7 mouse cellular contexts compared by ENCODE assay signal in the genomic region with DNA sequence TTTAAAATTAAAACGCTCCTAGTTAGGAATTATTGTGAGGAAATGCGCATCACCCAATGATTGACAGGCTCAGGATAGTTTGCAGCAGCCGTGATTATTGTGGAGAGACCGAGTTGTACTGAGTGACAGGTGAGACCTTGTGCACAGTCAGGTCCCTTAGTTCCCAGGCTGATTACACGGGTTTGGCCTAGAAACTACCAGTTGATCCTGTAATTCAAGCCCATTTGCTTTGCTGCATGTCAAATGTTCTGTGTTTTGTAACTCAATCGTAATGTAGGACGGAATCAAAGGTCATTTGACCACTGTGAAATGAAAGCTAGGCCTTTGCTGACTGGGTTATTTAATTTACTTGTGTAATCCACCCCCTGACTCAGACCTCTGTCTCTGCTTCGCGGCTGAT. TPM values are rescaled to one million over a fixed set of nuclear protein-coding genes. Genes with fewer than 3 reads are reported as not detected.
DNase-seq lines count a peak whose midpoint lies in the region; ATAC-seq lines count a peak whose summit lies in the region.

No protein-coding gene starts in this region.

- peak overlapping the region; percentile 58 for H3K9ac ChIP-seq in limb, embryonic 12.5 days (replicated peaks)

- ATAC-seq in granulocyte monocyte progenitor cell, adult 5-6 weeks (replicated peaks; ENCODE audit: poor library complexity, severe bottlenecking): peak; percentile 25
- ATAC-seq in limb, embryonic 12.5 days (ENCODE audit: insufficient number of reproducible peaks, insufficient read depth, low FRiP score, low TSS enrichment, low read depth): peak; percentile 61; the same call in 1 of the 2 replicates

- peak overlapping the region; percentile 73 for H3K4me3 ChIP-seq in brown adipose tissue, adult 24 weeks (ENCODE audit: insufficient read depth, low read depth, low read length)
- H3K4me3 ChIP-seq in limb, embryonic 12.5 days (replicated peaks): peak overlapping the region; percentile 66

- H3K27ac ChIP-seq in brown adipose tissue, adult 24 weeks (replicated peaks; ENCODE audit: low read depth, low read length): peak overlapping the region; percentile 84
- no peak overlapping the region for H3K27ac ChIP-seq in limb, embryonic 12.5 days

- H3K9me3 ChIP-seq in limb, embryonic 12.5 days: no peaks in the 10 kb centered on the region

- H3K4me1 ChIP-seq in brown adipose tissue, adult 24 weeks (ENCODE audit: control insufficient read depth, insufficient read depth, insufficient read length, low read length): peaks cover 2% of the 10 kb centered on the region; the same call in 1 of the 2 replicates
- peaks cover 8% of the 10 kb centered on the region for H3K4me1 ChIP-seq in limb, embryonic 12.5 days (replicated peaks)

- H3K4me2 ChIP-seq in limb, embryonic 12.5 days: peak overlapping the region; percentile 80

- peaks cover 17% of the 10 kb centered on the region; the same call in 1 of the 2 replicates for H3K36me3 ChIP-seq in limb, embryonic 12.5 days

- no peaks in the 10 kb centered on the region for H3K27me3 ChIP-seq in limb, embryonic 12.5 days

- WGBS in limb, embryonic 12.5 days: 31% methylated on average over 9 of the region's 9 CpGs

- peak; percentile 11 for DNase-seq in thymus, postnatal 0 days (ENCODE audit: low spot score)
- no peak for DNase-seq in thymus, postnatal 10 days (ENCODE audit: low spot score in 2 of 2)
- peak; percentile 21 for DNase-seq in neural tube, embryonic 10.5 days (ENCODE audit: extremely low spot score, low spot score)
- DNase-seq in spleen, postnatal 14 days (ENCODE audit: low spot score in 2 of 2): no peak

RNA-seq across cellular contexts. Expression of gene Mocs2, which starts 0.5 kb away (rescaled TPM):
- polyA plus RNA-seq in thymus, postnatal 0 days (2015; fragmentation: Nextera tagmentation; extraction: Ambion mirVana): 85.4 and 88.7 TPM in 2 replicates
- polyA plus RNA-seq in brown adipose tissue, adult 24 weeks (2012; ENCODE audit: insufficient read depth, insufficient read length, missing spikeins): 185 and 259 TPM in 2 replicates
- total RNA-seq in granulocyte monocyte progenitor cell, adult 5-6 weeks (2014; fragmentation: Nextera tagmentation): 30.9 and 53.5 TPM in 2 replicates
- total RNA-seq in granulocyte monocyte progenitor cell, adult 5-6 weeks (2017): 43.8 and 45.1 TPM in 2 replicates
- polyA plus RNA-seq in limb, embryonic 12.5 days (2016; fragmentation: Nextera tagmentation; extraction: Ambion mirVana): 84.1 and 87.2 TPM in 2 replicates

Comparison
In these comparisons a context has a peak if more than half of its experiments do, and no peak if none do; other contexts are left out.
1. DNase-seq: peak in thymus, postnatal 0 days (single experiment) and neural tube, embryonic 10.5 days (single experiment); none in thymus, postnatal 10 days (0 of 2) and spleen, postnatal 14 days (0 of 2).